Mouse (Mus musculus): Measurements from ENCODE around the gene BC030500. TPM values are rescaled to one million over a fixed set of nuclear protein-coding genes. Genes with fewer than 3 reads are reported as not detected.

Gene BC030500
- polyA plus RNA-seq (2015; fragmentation: Nextera tagmentation; extraction: Ambion mirVana): 8.5 and 12.7 TPM in 2 replicates

DNA sequence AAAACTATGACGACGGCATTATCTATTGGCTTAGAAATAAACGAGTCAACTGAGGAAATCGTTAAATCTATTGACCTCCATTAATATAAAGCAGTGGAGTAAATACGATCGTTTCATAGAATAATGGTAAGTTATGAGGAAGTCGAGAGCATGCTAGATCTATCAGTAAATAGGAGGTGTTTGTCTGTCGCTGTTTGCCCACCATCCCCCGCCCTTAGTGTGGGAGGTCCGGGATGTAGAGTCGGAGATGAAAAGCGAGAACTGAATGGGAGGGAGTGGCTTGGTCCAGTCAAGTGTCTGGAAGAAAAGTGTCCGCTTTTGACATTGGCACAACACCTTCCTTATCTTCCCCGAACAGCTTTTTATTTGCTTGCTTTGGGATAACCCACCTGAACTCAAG, at the start of gene BC030500:
BC030500 (plus strand) TSS at position 79 of the 400 bp plus-strand sequence.
- 5% methylated on average over 14 of the region's 14 CpGs for WGBS
- ATAC-seq (ENCODE audit: low FRiP score): peak; percentile 26; the same call in 1 of the 2 replicates
- no peaks in the 10 kb centered on the region for H3K9me3 ChIP-seq

DNA sequence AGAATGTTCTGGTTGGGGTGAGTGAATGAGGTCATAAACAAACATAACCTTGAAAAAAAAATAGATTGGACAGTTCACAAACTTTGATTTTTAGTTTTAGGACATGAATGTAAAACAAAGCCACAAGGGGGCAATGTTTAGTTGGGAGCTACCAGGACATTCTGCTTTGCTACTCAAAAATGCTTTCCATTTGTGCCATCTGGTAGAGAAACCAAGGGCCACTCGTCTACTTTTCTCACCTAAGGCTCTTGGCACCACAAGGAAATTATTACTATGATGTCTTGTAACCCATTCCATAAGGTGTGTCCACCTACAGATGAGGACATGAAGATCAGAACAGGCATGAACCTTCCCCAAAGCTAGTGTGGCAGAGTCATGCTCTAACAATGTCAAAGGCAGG, 25.1 kb upstream of the BC030500 start:
- Histone ChIP-seq H3K9ac (no peak overlapping the region), H3K4me2 (no peak overlapping the region), H3K4me3 (no peak overlapping the region), H3K27me3 (no peaks in the 10 kb centered on the region), H3K27ac (no peak overlapping the region), H3K36me3 (no peaks in the 10 kb centered on the region), H3K4me1 (replicated peaks) (no peaks in the 10 kb centered on the region), H3K9me3 (no peaks in the 10 kb centered on the region)
- no peak for ATAC-seq (ENCODE audit: low FRiP score)
- 32% methylated on average over 1 of the region's 1 CpGs for WGBS

More for the DNA sequence above, at the start of gene BC030500:
- no peaks in the 10 kb centered on the region for H3K36me3 ChIP-seq
- H3K9ac ChIP-seq: peak within 1 kb of the TSS; percentile 85
- no peaks in the 10 kb centered on the region; the same call in 1 of the 2 replicates for H3K27me3 ChIP-seq
- peaks cover 18% of the 10 kb centered on the region for H3K4me1 ChIP-seq (replicated peaks)
- peak within 1 kb of the TSS; percentile 89 for H3K4me2 ChIP-seq
- H3K27ac ChIP-seq: peak within 1 kb of the TSS; percentile 81
- H3K4me3 ChIP-seq: peak within 1 kb of the TSS; percentile 68

DNA sequence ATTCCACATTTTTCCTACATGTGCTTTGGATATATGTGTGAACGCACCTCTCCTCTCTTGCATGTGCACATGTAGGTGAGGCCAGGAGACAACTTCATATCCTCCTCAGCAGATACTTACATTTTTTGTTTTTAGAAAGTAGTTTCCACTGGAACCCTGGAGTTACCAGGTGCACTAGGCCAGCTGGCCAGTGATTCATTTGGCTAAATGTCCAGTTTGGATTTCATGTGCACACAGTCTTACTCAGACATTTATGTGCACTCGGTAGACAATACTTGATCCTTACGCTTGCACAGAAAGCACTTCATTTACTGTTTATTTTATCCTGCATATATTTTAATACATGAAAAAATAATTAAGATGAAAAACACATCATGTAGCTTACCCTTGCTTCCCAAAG, 21.0 kb upstream of the BC030500 start:
- ATAC-seq (ENCODE audit: low FRiP score): no peak
- no peak overlapping the region for H3K9ac ChIP-seq
- H3K4me3 ChIP-seq: no peak overlapping the region
- no peaks in the 10 kb centered on the region for H3K9me3 ChIP-seq
- H3K27me3 ChIP-seq: no peaks in the 10 kb centered on the region
- no peaks in the 10 kb centered on the region for H3K36me3 ChIP-seq
- no peak overlapping the region for H3K27ac ChIP-seq
- no peaks in the 10 kb centered on the region for H3K4me1 ChIP-seq (replicated peaks)
- no peak overlapping the region for H3K4me2 ChIP-seq
- 92% methylated on average over 3 of the region's 3 CpGs for WGBS

DNA sequence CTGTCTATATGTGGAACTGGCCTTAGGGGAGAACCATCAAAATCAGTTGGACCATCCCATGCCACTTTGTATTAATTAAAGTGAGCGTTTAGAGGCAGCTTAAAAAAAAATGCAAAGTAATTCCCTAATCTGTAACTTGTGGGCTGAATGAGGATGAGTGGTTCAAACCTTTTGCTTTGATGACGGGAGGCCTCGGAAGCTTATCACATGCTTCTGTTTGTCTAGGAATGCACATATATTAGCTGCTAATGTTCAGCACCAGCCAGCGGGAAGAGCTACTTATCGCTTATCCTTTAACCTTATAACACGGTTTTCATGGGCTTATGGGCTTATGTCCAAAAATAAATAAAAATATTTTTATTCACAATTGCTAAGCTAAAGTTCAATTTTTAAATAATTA, 15.6 kb upstream of the BC030500 start:
- Histone ChIP-seq H3K4me3 (no peak overlapping the region), H3K4me2 (no peak overlapping the region), H3K9ac (no peak overlapping the region), H3K9me3 (no peaks in the 10 kb centered on the region), H3K27ac (no peak overlapping the region), H3K36me3 (no peaks in the 10 kb centered on the region), H3K27me3 (no peaks in the 10 kb centered on the region), H3K4me1 (replicated peaks) (no peaks in the 10 kb centered on the region)
- no peak for ATAC-seq (ENCODE audit: low FRiP score)
- 72% methylated on average over 6 of the region's 6 CpGs for WGBS

DNA sequence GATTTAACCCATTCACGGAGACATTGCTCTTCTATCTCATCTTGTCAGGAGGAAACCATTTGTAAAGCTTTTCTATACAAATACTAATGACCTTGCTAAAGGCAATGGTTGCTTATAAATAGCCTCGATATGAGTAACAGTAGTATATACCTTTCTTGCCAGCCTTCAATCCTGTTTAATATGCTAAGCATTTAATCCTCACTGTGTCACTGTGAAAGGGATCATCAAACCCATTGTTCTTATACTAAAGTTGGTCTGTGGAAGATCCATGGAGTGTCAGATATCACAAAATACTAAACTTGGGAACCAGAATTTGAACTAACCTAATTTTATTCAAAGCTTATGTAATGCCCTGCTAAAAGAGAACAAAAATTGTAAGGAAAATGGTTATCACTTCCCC, 7.1 kb upstream of the BC030500 start:
- ATAC-seq (ENCODE audit: low FRiP score): no peak
- Histone ChIP-seq H3K4me1 (replicated peaks) (no peaks in the 10 kb centered on the region), H3K27me3 (no peaks in the 10 kb centered on the region), H3K9ac (no peak overlapping the region), H3K4me2 (no peak overlapping the region), H3K4me3 (no peak overlapping the region), H3K27ac (no peak overlapping the region), H3K9me3 (no peaks in the 10 kb centered on the region), H3K36me3 (no peaks in the 10 kb centered on the region)
- 37% methylated on average over 2 of the region's 2 CpGs for WGBS

DNA sequence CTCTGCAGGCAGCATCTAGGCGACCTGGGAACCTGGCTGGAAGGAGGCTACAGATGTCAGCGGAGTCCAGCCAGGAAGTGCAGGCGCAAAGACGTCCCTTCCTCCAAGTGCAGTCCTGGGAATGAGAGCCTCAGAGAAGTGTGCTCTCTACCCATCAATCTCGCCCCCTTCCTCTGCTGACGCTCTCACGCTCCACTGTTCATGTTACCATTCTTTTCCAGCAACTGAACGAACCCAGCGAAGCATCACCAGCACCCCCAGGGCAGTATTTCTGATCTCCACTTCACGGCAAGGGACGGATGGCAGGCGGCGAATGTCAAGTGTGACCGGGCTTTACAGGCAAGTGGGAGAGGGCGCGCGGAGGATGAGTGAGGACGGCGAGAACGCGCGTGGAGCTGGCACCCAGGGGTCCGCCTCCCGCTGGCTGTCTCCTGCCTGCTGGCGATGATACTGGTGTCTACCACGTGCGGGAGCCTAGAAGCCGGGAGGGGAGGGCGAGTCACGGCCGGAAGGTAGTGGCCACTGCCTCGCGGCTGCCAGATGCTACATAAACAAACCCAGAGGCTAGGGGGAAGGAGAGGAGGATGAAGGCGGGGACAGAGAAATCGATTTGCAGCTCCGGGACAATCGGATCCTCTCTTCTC, 763 bp downstream of the BC030500 start, which contains the start of gene Galntl6:
Galntl6 (minus strand) TSS at position 445 of the 644 bp plus-strand sequence.
- H3K4me1 ChIP-seq (replicated peaks): peaks cover 18% of the 10 kb centered on the region
- WGBS: under 1% methylated on average over 37 of the region's 37 CpGs
- H3K4me2 ChIP-seq: peak within 1 kb of the TSS; percentile 89
- no peaks in the 10 kb centered on the region for H3K9me3 ChIP-seq
- peak; percentile 78 for ATAC-seq (ENCODE audit: low FRiP score)
- H3K4me3 ChIP-seq: peak within 1 kb of the TSS; percentile 68
- H3K9ac ChIP-seq: peak within 1 kb of the TSS; percentile 85
- peak within 1 kb of the TSS; percentile 81 for H3K27ac ChIP-seq
- no peaks in the 10 kb centered on the region; the same call in 1 of the 2 replicates for H3K27me3 ChIP-seq
- no peaks in the 10 kb centered on the region for H3K36me3 ChIP-seq

DNA sequence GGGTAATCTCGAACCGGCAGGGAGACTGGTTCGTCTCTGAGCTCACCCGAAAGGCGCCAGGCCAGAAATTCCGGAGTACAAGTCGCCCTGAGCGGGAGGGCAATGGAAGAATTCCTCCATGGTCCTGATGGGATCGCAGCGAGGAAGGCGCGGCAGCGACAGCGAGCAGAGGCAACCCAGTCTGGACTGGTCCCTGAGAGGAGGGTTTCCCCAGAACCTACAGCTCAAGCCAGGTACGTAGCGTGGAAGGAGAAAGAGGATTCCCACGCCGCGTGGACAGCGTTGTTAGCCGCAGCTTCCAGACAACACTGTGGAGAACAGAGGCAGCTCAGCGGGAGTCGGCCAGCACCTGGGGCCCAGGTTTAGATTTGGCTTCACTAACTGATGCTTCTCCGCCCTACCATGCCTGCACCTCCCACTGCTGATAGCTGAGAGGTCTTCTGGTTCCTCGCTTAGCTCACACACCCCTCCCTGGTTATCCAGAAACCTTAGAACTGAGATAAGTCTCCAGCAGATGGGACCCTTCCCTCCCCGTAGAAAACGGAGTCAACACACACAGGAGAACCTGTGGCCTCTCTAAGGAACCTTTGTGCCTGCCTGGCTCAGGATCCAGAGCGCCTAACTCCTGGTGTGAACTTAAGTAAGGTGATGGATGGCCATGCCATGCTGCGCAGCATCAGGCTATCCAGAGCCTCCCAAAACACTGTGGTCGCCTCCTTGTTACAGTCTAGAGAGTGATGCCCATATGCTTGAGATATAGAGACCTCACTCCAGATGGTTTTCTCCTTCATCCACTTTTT, 1.5 kb downstream of the BC030500 start:
- peak overlapping the region; percentile 89 for H3K4me2 ChIP-seq
- peak overlapping the region; percentile 81 for H3K27ac ChIP-seq
- peak; percentile 76 for ATAC-seq (ENCODE audit: low FRiP score)
- peak overlapping the region; percentile 68 for H3K4me3 ChIP-seq
- WGBS: 2% methylated on average over 30 of the region's 30 CpGs
- H3K27me3 ChIP-seq: no peaks in the 10 kb centered on the region; the same call in 1 of the 2 replicates
- no peaks in the 10 kb centered on the region for H3K9me3 ChIP-seq
- H3K36me3 ChIP-seq: no peaks in the 10 kb centered on the region
- peaks cover 18% of the 10 kb centered on the region for H3K4me1 ChIP-seq (replicated peaks)
- H3K9ac ChIP-seq: peak overlapping the region; percentile 85

DNA sequence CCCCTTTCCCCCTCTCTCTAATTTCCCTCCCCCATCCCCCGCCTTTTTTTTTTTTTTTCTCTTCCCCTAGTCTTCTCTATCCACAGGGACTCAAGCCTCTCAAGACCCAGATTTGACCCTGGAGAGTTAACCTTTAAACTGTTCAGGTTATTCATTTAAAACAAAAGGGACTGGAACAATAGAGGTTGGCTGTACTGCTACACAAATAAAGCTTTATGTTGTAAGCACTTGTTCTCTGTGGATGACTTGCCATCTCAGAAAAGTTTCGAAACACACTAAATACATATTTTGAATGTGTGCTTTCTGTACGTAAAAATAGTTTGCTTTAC, 2.0 kb downstream of the BC030500 start:
- WGBS: 39% methylated on average over 3 of the region's 3 CpGs
- Histone ChIP-seq H3K27ac (peak overlapping the region; percentile 81; the same call in 1 of the 2 replicates), H3K4me2 (peak overlapping the region; percentile 89), H3K9me3 (no peaks in the 10 kb centered on the region), H3K27me3 (no peaks in the 10 kb centered on the region; the same call in 1 of the 2 replicates), H3K4me1 (replicated peaks) (peaks cover 18% of the 10 kb centered on the region), H3K4me3 (peak overlapping the region; percentile 68), H3K36me3 (no peaks in the 10 kb centered on the region), H3K9ac (no peak overlapping the region)
- no peak for ATAC-seq (ENCODE audit: low FRiP score)

DNA sequence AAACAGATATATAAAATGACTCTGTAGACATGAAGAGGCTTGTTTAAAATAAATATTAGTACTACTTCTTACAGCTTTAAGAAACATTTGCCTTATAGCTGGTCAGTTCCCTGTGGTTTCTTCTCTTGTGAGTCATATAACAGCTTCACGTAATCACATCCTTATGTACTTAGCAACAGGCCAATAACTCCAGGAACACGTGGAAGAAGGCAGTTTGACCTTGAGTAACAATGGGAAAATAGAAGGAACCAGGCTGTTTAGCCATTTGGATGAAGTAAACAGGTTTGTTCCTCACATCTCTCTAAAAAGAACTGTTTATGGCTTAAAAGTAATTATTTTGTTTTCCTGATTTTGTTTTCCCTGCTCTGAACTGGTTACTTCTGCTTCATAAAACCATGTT, 3.6 kb downstream of the BC030500 start:
- no peaks in the 10 kb centered on the region for H3K36me3 ChIP-seq
- no peaks in the 10 kb centered on the region for H3K9me3 ChIP-seq
- no peak overlapping the region for H3K4me2 ChIP-seq
- H3K4me3 ChIP-seq: no peak overlapping the region
- no peak for ATAC-seq (ENCODE audit: low FRiP score)
- WGBS: 71% methylated on average over 2 of the region's 2 CpGs
- no peaks in the 10 kb centered on the region; the same call in 1 of the 2 replicates for H3K27me3 ChIP-seq
- H3K9ac ChIP-seq: no peak overlapping the region
- no peak overlapping the region for H3K27ac ChIP-seq
- peaks cover 18% of the 10 kb centered on the region for H3K4me1 ChIP-seq (replicated peaks)

DNA sequence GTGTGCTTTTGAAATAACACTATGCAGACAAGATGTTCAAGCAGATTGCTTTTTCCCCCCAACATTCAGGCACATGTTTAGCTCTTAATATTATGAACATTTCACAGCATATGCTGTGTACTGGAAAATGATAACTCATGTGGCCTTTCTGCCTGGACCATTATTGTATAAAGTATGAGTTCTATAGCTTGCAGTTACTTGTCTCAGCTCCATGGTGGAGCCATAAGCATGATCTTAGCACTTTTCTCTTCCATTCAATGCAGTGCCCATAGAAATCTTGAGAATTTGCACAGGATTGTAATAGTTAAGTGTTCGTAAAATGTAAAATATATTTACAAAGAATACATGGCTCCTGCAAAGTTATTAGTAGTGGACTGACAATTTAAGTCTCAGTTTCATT, 19.5 kb downstream of the BC030500 start:
- Histone ChIP-seq H3K27ac (no peak overlapping the region), H3K4me1 (replicated peaks) (no peaks in the 10 kb centered on the region), H3K4me3 (no peak overlapping the region), H3K9me3 (no peaks in the 10 kb centered on the region), H3K36me3 (no peaks in the 10 kb centered on the region), H3K9ac (no peak overlapping the region), H3K27me3 (no peaks in the 10 kb centered on the region), H3K4me2 (no peak overlapping the region)
- 75% methylated on average over 1 of the region's 1 CpGs for WGBS
- ATAC-seq (ENCODE audit: low FRiP score): no peak

DNA sequence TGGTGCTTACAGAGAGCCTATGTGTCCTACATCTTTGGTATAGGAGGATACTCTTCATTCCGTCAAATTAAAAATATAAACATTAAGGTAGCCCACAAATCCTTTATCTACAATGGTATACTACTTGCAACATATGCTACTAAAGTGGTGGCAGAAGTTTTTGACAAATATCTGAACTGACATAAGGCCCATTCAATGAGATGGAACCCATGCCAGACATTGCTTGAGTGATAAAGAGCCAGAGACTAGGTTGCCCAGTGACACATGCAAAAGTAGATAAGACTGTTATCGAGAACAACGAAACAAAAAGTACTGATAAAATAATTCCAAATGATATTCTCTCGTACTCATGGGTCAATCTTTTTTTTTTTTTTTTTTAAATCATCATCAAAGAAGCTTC, 32.2 kb downstream of the BC030500 start:
- no peaks in the 10 kb centered on the region for H3K36me3 ChIP-seq
- no peak overlapping the region for H3K4me2 ChIP-seq
- no peak overlapping the region for H3K4me3 ChIP-seq
- H3K4me1 ChIP-seq (replicated peaks): no peaks in the 10 kb centered on the region
- no peak for ATAC-seq (ENCODE audit: low FRiP score)
- WGBS: 95% methylated on average over 4 of the region's 4 CpGs
- H3K9me3 ChIP-seq: no peaks in the 10 kb centered on the region
- no peak overlapping the region for H3K27ac ChIP-seq
- no peak overlapping the region for H3K9ac ChIP-seq
- H3K27me3 ChIP-seq: no peaks in the 10 kb centered on the region

DNA sequence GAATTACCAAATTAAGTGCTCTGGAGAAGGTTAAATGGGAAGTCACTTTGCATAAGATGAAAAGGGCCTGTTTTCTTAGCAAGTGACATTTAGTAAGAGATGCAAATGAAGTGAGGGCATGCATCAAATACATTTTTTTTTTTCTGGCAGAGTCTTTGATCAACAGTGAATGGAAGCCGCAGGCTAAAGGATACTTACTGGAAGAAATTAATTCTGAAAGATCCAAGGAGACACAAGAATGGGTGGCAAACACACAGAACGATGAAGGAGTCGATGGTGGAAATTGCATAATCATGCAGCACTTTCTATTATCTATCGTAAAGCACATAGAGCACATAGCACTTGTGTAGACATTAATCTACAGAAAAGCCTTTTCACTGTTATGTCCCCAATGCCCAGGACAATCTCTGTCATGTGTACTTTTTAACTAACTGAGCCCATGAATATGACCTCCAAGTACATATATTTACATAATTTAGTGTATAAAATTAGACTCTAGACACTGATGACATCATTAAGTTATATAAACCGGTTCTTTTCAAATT, 45.7 kb downstream of the BC030500 start:
- 67% methylated on average over 5 of the region's 5 CpGs for WGBS
- Histone ChIP-seq H3K27ac (no peak overlapping the region), H3K27me3 (no peaks in the 10 kb centered on the region), H3K4me2 (no peak overlapping the region), H3K4me3 (no peak overlapping the region), H3K4me1 (replicated peaks) (no peaks in the 10 kb centered on the region), H3K36me3 (no peaks in the 10 kb centered on the region), H3K9ac (no peak overlapping the region), H3K9me3 (no peaks in the 10 kb centered on the region)
- no peak for ATAC-seq (ENCODE audit: low FRiP score)
